Mouse (Mus musculus) gastrocnemius, adult 18-20 months (tissue): ENCODE data around the gene Oosp1. TPM values are rescaled to one million over a fixed set of nuclear protein-coding genes. Genes with fewer than 3 reads are reported as not detected.

ENCODE experiments used
- DNase-seq: peaks from one replicate; pipeline ENCODE4 v3.0.0; 2021; ENCODE audit warnings: low spot score
- long read RNA-seq, 2 experiments: library from polyadenylated mRNA; stranded (forward); transcript quantifications; one replicate each; pipeline ENCODE4 v2.0.0; 2021
- total RNA-seq, 2 experiments: library from RNA; stranded (reverse); gene quantifications; 2 replicates each; pipeline ENCODE4 v1.2.3; 2021

Oosp1 gene
- total RNA-seq: not detected
- long read RNA-seq, experiment 1: 0 reads
- long read RNA-seq, experiment 2: 0 reads

DNA sequence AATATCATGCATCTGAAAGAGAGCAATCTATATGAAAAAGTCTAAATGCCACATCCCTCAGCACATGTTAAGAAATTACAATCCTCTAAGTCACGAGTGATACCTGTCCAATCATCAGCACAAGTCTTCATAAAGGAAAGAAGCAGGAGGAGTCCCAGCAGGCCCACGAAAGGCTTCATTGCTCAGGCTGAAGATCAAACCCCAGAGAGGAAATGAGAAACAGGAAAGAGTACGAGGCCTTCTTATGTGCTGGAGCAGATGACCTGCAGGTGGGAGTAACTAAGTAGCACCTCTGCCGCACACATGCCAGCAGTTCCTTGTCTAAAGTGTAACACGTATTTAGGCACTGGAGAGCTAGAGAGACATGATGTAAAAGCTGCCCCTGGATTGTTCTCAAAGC is at the start of gene Oosp1:
Gene Oosp1 (minus strand): TSS at position 312 of the 400 bp plus-strand sequence.
- no peak for DNase-seq

- no peak for DNase-seq
These were observed 45.5 kb upstream of the Oosp1 start for GRCm38 (mm10) chr19:11736455-11736854.

GRCm38 (mm10) chr19:11730278-11730677 is 39.3 kb upstream of the Oosp1 start:
- DNase-seq: no peak

DNA sequence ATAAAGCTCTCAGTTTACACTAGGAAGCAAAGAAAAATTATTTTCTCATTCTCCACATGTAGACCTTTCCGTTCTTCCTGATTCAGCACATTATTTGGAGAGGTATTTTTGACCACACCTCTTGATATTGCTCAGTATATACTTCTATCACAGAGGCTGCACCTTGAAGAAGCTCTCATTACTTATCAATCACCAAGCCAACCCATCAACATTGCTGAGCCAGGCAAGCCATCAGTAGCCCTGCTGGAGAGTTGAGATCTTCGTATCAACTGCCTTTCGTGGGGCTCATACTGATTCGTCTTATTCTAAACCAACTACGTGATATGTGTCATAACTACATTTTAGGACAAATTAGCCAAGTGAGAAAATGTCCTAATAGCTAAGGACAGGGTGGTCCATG is 36.4 kb upstream of the Oosp1 start:
- DNase-seq: no peak

GRCm38 (mm10) chr19:11725915-11726314 is 35.0 kb upstream of the Oosp1 start:
- DNase-seq: no peak

- no peak for DNase-seq
These were observed 33.3 kb upstream of the Oosp1 start for GRCm38 (mm10) chr19:11724275-11724674.

GRCm38 (mm10) chr19:11723870-11724269 is 32.9 kb upstream of the Oosp1 start:
- DNase-seq: no peak

DNA sequence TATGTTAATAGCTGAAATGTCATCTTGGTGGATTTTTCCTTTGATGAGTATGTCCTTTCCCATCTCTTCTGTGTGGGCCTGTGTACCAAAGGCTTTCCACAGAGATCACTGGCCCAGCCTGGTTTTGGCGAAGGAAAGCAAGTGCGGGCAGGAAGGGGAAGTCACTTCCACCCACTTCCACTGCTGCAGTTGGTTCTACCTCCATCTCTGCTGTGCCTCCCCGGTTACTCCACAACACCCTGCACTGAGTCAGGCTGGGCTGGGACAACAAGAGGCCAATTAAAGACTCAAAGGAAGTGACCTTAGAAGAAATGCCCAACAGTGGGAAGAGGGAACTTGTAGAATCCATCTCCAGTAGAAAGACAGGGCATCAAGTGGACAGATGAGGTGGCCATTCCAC is 29.1 kb upstream of the Oosp1 start:
- no peak for DNase-seq

DNA sequence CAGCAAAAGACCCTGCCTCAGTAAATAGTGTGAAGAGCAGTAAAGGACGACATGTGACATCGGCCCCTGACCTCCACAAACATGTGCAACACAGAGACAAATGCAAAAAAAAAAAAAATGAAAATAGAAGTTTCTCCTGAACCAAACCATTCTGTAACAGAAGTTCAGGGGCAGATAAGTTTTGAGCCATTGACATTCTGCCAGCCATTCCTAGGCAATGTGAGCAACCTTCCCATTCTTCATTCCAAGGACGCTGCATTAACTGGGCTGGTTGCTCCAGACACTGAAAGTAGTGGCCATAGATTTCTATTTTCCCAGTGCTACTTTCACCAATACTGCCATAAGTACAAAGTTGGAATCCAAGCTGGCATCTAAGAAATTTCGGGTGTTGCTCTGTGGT is 21.5 kb upstream of the Oosp1 start:
- no peak for DNase-seq

GRCm38 (mm10) chr19:11698342-11698741 is 7.4 kb upstream of the Oosp1 start:
- DNase-seq: no peak

- DNase-seq: no peak
These were observed 5.8 kb upstream of the Oosp1 start, which contains the start of gene Oosp3 for GRCm38 (mm10) chr19:11696755-11697154. Oosp3 (plus strand) TSS chr19:11697055.

DNA sequence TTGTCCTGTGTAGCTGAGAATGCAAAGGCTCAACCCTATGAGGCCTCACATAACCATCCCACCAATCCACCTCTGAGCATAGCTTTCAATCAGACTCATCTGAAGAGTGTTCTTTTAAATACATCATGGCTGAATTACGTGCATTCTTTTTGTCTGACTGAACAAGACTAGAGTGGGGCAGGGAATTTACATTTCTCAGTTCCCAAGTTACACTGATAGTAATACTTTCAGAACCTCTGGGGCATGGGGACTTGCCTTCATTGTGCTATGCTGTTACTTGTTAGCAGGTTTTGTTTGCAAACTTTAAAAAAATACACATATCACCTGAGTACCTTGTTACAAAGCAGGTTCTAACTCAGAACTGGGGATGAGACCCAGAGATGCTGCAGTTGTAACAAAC is 504 bp upstream of the Oosp1 start:
- DNase-seq: no peak

DNA sequence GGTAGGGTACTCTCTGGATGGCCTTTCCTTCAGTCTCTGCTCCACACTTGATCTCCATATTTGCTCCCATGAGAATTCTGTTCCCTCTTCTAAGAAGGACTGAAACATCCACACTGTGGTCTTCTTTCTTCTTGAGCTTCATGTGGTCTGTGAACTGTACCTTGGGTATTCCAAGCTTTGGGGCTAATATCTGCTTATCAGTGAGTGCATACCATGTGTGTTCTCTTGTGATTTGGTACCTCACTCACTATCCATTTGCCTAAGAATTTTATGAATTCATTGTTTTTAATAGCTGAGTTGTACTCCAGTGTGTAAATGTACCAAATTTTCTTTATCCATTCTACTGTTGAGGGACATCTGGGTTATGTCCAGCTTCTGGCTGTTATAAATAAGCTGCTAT is 29.4 kb downstream of the Oosp1 start:
- no peak for DNase-seq

DNA sequence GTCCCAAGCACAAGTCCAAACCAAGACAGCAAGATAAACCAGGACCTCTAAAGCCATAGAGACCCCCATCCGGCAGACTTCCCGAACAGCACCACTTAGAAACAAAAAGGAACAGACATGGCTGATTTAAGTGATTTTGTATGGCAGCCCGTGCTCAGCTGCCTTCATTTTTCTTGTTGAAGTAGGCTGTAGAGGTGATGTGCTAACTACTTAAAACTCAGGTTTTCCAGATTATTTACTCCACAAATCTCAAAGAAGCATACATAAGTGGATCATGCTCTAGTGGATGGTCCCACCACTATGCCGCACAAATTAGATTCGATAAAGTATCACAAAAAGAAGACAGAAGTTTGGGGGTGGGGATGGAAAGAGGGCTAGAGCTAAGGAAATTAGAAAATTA is 30.5 kb downstream of the Oosp1 start, which contains the start of gene Oosp2:
Gene Oosp2 (minus strand): TSS at position 101 of the 400 bp plus-strand sequence.
- DNase-seq: no peak

GRCm38 (mm10) chr19:11659142-11659541 is 31.8 kb downstream of the Oosp1 start:
- DNase-seq: no peak

DNA sequence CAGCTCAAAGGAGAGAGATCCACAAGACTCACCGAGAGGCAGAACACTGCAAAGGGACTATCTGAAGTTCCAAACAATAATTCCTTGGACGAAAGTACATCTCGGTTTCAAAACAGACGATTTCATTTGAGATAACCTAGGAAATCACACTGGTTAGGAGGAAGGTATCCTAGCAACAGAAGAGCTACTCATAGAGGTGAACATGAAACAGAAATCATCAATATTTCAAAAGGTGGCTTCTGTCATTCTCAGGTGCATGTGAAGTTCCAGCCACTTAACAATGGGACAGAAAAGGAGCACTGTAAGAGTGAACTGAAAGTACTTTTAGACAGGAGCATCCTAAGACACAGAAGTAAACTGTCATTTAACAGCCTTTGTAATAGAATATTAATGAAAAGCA is 41.4 kb downstream of the Oosp1 start:
- DNase-seq: no peak

- DNase-seq: no peak
These were observed 44.8 kb downstream of the Oosp1 start for GRCm38 (mm10) chr19:11646166-11646565.

GRCm38 (mm10) chr19:11640732-11641131 is 50.2 kb downstream of the Oosp1 start, which contains the start of gene Ms4a3:
Ms4a3 (minus strand) TSS chr19:11640851.
- DNase-seq: no peak

- no peak for DNase-seq
These were observed 51.9 kb downstream of the Oosp1 start for GRCm38 (mm10) chr19:11639038-11639437.

DNA sequence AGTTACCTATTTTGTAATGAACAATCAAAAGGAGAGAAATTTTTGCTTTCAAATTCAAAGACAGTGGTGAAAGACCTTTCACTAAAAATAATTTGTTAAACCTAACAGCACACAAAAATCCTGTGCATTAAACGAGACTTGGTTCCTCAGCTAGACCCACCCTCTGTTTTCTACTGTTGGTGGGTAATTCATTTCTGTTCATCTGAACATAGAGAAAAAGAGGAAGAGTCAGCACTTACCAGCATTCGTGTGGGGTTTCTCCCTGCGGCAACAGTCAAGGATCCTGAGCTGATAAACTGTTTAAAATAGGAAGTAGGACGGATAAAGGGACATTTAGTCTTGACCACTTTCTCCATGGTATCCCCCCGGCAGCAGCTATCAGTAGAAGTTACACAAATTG is 55.4 kb downstream of the Oosp1 start:
- DNase-seq: no peak

DNA sequence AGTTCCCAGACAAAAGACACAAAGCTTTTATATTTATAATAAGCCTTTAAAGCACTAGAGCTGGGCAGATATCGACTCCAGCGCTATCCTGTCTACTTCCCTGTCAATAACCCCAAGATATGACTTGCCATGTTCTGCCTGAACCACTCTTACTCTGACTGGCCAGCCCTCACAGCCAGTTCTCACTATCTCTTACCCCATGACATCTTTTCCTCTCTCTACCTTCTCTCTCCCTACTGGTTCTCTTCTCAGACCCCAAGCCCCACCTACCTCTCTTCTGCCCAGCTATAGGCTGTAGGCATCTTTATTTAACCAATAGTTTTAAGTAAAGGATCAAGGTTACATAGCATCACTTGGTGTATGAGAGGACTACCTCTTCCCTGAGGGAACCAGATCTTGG is 56.6 kb downstream of the Oosp1 start:
- DNase-seq: no peak

- DNase-seq: no peak
These were observed 57.2 kb downstream of the Oosp1 start for GRCm38 (mm10) chr19:11633732-11634131.

- DNase-seq: no peak
These were observed 65.7 kb downstream of the Oosp1 start for GRCm38 (mm10) chr19:11625231-11625630.

DNA sequence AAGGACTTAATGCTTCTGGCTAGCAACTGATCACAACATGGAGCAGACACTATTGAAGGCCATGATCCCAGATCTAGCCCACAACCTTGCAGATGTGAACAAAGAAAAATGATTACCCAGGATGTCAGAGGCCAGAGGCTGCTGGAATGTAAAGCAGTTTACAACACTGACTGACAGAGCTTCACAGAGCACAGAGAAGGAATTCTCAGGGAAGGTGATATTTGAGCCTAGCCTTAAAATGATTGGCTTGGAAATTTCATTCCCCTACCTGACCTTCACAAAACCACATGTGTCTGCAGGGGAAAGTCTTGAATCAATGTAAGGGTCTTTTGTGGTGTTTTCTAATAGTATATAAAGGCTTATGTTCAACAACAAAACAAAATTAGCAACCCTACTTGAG is 66.2 kb downstream of the Oosp1 start:
- no peak for DNase-seq
